In genomic region chr13:98518341-98518740, GRCm38 (mm10) we compare ENCODE assay signal across 13 mouse cellular contexts. TPM values are rescaled to one million over a fixed set of nuclear protein-coding genes. Genes with fewer than 3 reads are reported as not detected.
DNase-seq lines count a peak whose midpoint lies in the region; ATAC-seq and TF ChIP-seq lines count a peak whose summit lies in the region.
"Had no signal": no experiment of that assay in that cellular context is flagged by ENCODE, and none has a peak within 500 bp of the region (broad histone marks: within the 10 kb centered on the region; RNA-seq: fewer than 3 reads in every experiment).

No protein-coding gene starts in this region.

- no peak for TF ChIP-seq CTCF in CH12.LX (conservative IDR thresholded peaks at IDR 0.05 in 1 of 2, IDR thresholded peaks at IDR 0.05 in 1 of 2; ENCODE audit: low read depth in 2 of 2, low read length in 2 of 2)

- H3K4me2 ChIP-seq in hindbrain, embryonic 12.5 days (replicated peaks) = no peak overlapping the region
- H3K4me2 ChIP-seq in CH12.LX (ENCODE audit: insufficient read depth, low read depth, poor library complexity, severe bottlenecking) = peak overlapping the region; percentile 47
- no peak overlapping the region for H3K4me2 ChIP-seq in limb, embryonic 11.5 days (ENCODE audit: low read depth, severe bottlenecking)
- H3K4me2 ChIP-seq: liver, embryonic 15.5 days; midbrain, embryonic 15.5 days had no signal

- H3K27me3 ChIP-seq in hindbrain, embryonic 10.5 days (ENCODE audit: insufficient read depth, poor library complexity, severe bottlenecking) = peaks cover 35% of the 10 kb centered on the region
- no peaks in the 10 kb centered on the region for H3K27me3 ChIP-seq in hindbrain, embryonic 12.5 days
- H3K27me3 ChIP-seq in CH12.LX (replicated peaks) = no peaks in the 10 kb centered on the region
- no peaks in the 10 kb centered on the region for H3K27me3 ChIP-seq in limb, embryonic 11.5 days (ENCODE audit: control insufficient read depth, insufficient read depth, low read length)
- H3K27me3 ChIP-seq: liver, embryonic 15.5 days had no signal

- no peak for TF ChIP-seq POLR2A in CH12.LX (IDR thresholded peaks at IDR 0.05; ENCODE audit: low read depth, low read length)

- ATAC-seq in hindbrain, embryonic 12.5 days (ENCODE audit: low FRiP score) = no peak
- no peak for ATAC-seq in limb, embryonic 11.5 days (ENCODE audit: insufficient number of reproducible peaks, low FRiP score, low TSS enrichment, low read depth)
- no peak for ATAC-seq in monocyte, adult 5-6 weeks (replicated peaks; ENCODE audit: insufficient number of reproducible peaks, low FRiP score, low TSS enrichment, poor library complexity, severe bottlenecking)
- ATAC-seq: inflammation-experienced regulatory T-cells, adult 6 months; midbrain, embryonic 15.5 days had no signal

- DNase-seq in hindbrain, embryonic 10.5 days (ENCODE audit: low spot score) = peak; percentile 35
- DNase-seq in CH12.LX (ENCODE audit: extremely low read depth) (no peak), R1 (ENCODE audit: low read depth, low spot score) (peak; percentile 14)
- DNase-seq in limb, embryonic 11.5 days (ENCODE audit: low spot score) = peak; percentile 69
- no peak for DNase-seq in urinary bladder, postnatal 4 days (ENCODE audit: low spot score in 2 of 2)
- no peak for DNase-seq in layer of hippocampus, postnatal 25 days (ENCODE audit: extremely low spot score in 1 of 2, low spot score in 1 of 2)
- DNase-seq: cerebellum, adult 18-20 months had no signal

- H3K9me3 ChIP-seq in hindbrain, embryonic 10.5 days = no peaks in the 10 kb centered on the region
- no peaks in the 10 kb centered on the region for H3K9me3 ChIP-seq in hindbrain, embryonic 12.5 days (replicated peaks)
- peaks cover 8% of the 10 kb centered on the region for H3K9me3 ChIP-seq in CH12.LX (replicated peaks; ENCODE audit: low read length)
- H3K9me3 ChIP-seq in limb, embryonic 11.5 days (ENCODE audit: control insufficient read depth, low read length) = no peaks in the 10 kb centered on the region; the same call in 1 of the 2 replicates
- H3K9me3 ChIP-seq: liver, embryonic 15.5 days; midbrain, embryonic 15.5 days had no signal

- in situ Hi-C loops in CH12.LX (cut with MboI; ENCODE audit: low pct_ligation_motif_present, low pct_unique_long_range_greater_than_20kb, low sequenced_read_pairs) = no loop called here

- dilution Hi-C loops in CH12.LX (cut with MboI; ENCODE audit: extremely low pct_ligation_motif_present, extremely low pct_unique_long_range_greater_than_20kb, low sequenced_read_pairs) = no loop called here

- peak overlapping the region; percentile 46 for H3K27ac ChIP-seq in hindbrain, embryonic 10.5 days
- no peak overlapping the region for H3K27ac ChIP-seq in hindbrain, embryonic 12.5 days
- H3K27ac ChIP-seq in CH12.LX (ENCODE audit: insufficient read depth, low read depth) = no peak overlapping the region
- no peak overlapping the region for H3K27ac ChIP-seq in limb, embryonic 11.5 days (replicated peaks; ENCODE audit: low read depth, low read length)
- H3K27ac ChIP-seq: liver, embryonic 15.5 days; midbrain, embryonic 15.5 days had no signal

- no peak overlapping the region for H3K4me3 ChIP-seq in hindbrain, embryonic 10.5 days
- no peak overlapping the region for H3K4me3 ChIP-seq in hindbrain, embryonic 12.5 days
- H3K4me3 ChIP-seq in CH12.LX (replicated peaks in 1 of 3; ENCODE audit: low read depth in 2 of 3, low read length in 2 of 3, poor library complexity in 1 of 3) = no peak overlapping the region
- H3K4me3 ChIP-seq in limb, embryonic 11.5 days (ENCODE audit: low read depth, low read length) = no peak overlapping the region
- H3K4me3 ChIP-seq: liver, embryonic 15.5 days; midbrain, embryonic 15.5 days had no signal

- H3K9ac ChIP-seq in hindbrain, embryonic 12.5 days = no peak overlapping the region
- no peak overlapping the region for H3K9ac ChIP-seq in CH12.LX (ENCODE audit: insufficient read depth, low read depth)
- no peak overlapping the region for H3K9ac ChIP-seq in limb, embryonic 11.5 days (ENCODE audit: low read length)
- H3K9ac ChIP-seq: liver, embryonic 15.5 days; midbrain, embryonic 15.5 days had no signal

- no peak for TF ChIP-seq RAD21 in CH12.LX (IDR thresholded peaks at IDR 0.05; ENCODE audit: low read depth, low read length)

- H3K36me3 ChIP-seq in hindbrain, embryonic 10.5 days = no peaks in the 10 kb centered on the region
- no peaks in the 10 kb centered on the region for H3K36me3 ChIP-seq in hindbrain, embryonic 12.5 days
- H3K36me3 ChIP-seq in CH12.LX (replicated peaks in 1 of 2; ENCODE audit: control insufficient read depth in 1 of 2, insufficient read depth in 1 of 2, low read length in 1 of 2) = no peaks in the 10 kb centered on the region
- no peaks in the 10 kb centered on the region for H3K36me3 ChIP-seq in limb, embryonic 11.5 days (ENCODE audit: control insufficient read depth, insufficient read depth, low read length)
- H3K36me3 ChIP-seq: liver, embryonic 15.5 days; midbrain, embryonic 15.5 days had no signal

- TF ChIP-seq EP300 in CH12.LX (IDR thresholded peaks at IDR 0.05; ENCODE audit: low read length) = no peak

- peaks cover 22% of the 10 kb centered on the region for H3K4me1 ChIP-seq in hindbrain, embryonic 10.5 days (replicated peaks)
- H3K4me1 ChIP-seq in hindbrain, embryonic 12.5 days = 0 out of 2 replicates have a peak, but pooled peaks cover 3% of the 10 kb centered on the region
- H3K4me1 ChIP-seq in CH12.LX (ENCODE audit: control insufficient read depth in 1 of 2, insufficient read depth in 2 of 2) = no peaks in the 10 kb centered on the region
- peaks cover 7% of the 10 kb centered on the region; the same call in 1 of the 2 replicates for H3K4me1 ChIP-seq in limb, embryonic 11.5 days (ENCODE audit: control insufficient read depth, insufficient read depth, low read length)
- H3K4me1 ChIP-seq: liver, embryonic 15.5 days; midbrain, embryonic 15.5 days had no signal

- 20% methylated on average over 11 of the region's 11 CpGs for WGBS in hindbrain, embryonic 10.5 days
- 25% methylated on average over 11 of the region's 11 CpGs for WGBS in hindbrain, embryonic 12.5 days
- 12% methylated on average over 11 of the region's 11 CpGs for WGBS in limb, embryonic 11.5 days

- H3K79me2 ChIP-seq in CH12.LX (replicated peaks; ENCODE audit: control insufficient read depth, extremely low read depth, insufficient read depth, poor library complexity, severe bottlenecking) = no peaks in the 10 kb centered on the region

TF ChIP-seq in CH12.LX, 34 proteins besides CTCF, POLR2A, EP300 and RAD21:
- TF ChIP-seq RCOR1 (conservative IDR thresholded peaks at IDR 0.05; ENCODE audit: low read depth, low read length) = no peak
- TF ChIP-seq BHLHE40 (IDR thresholded peaks at IDR 0.05; ENCODE audit: low read depth, low read length) = peak; percentile 80

RNA-seq across cellular contexts. Expression of gene Gm10320, which starts 26.5 kb away (rescaled TPM):
- 1.4 and 1.6 TPM in 2 replicates for polyA plus RNA-seq in hindbrain, embryonic 10.5 days (2016; fragmentation: Nextera tagmentation; extraction: Ambion mirVana)
- polyA plus RNA-seq in hindbrain, embryonic 12.5 days (2016; fragmentation: Nextera tagmentation; extraction: Ambion mirVana) = 0.74 TPM in 1 of 2 replicates, not detected in the other
- total RNA-seq in CH12.LX (2012; rRNA removed) (6.1 and 8.0 TPM in 2 replicates), CH12.LX (2014; rRNA removed) (11.6 and 13.4 TPM in 2 replicates)
- 1.2 and 1.8 TPM in 2 replicates for polyA plus RNA-seq in CH12.LX (2012; ENCODE audit: insufficient read length, low read depth)
- polyA plus RNA-seq in limb, embryonic 11.5 days (2014; fragmentation: Nextera tagmentation; extraction: Ambion mirVana) = 1.4 and 1.8 TPM in 2 replicates
- total RNA-seq in monocyte, adult 5-6 weeks (2017) = 1.6 TPM in 1 of 3 replicates, not detected in the others
- total RNA-seq in layer of hippocampus, postnatal 25 days (2021) = not detected
- total RNA-seq: layer of hippocampus, postnatal 14 days had no signal

Comparison
In these comparisons a context has a peak if more than half of its experiments do, and no peak if none do; other contexts are left out.
1. DNase-seq: peak in hindbrain, embryonic 10.5 days (single experiment), R1 (single experiment) and limb, embryonic 11.5 days (single experiment); none in CH12.LX (single experiment), urinary bladder, postnatal 4 days (0 of 2) and layer of hippocampus, postnatal 25 days (0 of 2).